Mouse (Mus musculus): ENCODE data around the gene Gm4307.
"Not testable (repeated sequence)": the region's sequence is repeated elsewhere in the genome, so short reads cannot be mapped to it uniquely, and the experiment has no call there.

Gene Gm4307

DNA sequence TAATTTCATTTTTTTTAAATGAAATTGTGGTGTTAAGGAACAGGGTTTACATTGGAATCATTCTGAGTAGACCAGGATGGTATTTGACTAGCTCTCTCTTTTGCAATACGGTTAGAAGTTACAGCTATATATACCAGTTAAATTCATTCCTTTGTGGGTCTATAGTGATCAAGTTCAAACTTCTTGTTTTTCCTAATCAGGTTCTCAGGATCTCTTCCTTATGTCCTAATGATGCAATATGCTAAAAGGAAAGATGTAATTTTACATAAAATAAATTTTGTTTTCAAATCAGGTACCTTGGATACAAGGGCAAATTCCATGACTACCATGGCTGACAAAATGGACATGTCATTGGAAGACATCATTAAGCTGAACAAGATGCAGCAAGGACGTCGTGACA lies at the start of gene Gm4307:
Gm4307 (plus strand) TSS at position 301 of the 400 bp plus-strand sequence.
- DNase-seq (ENCODE audit: low spot score), result not testable (repeated sequence)

DNA sequence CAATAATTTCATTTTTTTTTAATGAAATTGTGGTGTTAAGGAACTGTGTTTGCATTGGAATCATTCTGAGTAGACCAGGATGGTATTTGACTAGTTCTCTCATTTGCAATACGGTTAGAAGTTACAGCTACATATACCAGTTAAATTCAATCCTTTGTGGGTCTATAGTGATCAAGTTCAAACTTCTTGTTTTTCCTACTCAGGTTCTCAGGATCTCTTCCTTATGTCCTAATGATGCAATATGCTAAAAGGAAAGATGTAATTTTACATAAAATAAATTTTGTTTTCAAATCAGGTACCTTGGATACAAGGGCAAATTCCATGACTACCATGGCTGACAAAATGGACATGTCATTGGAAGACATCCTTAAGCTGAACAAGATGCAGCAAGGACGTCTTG lies 25.8 kb upstream of the Gm4307 start, which contains the start of gene Gm4301:
Gm4301 (plus strand) TSS at position 301 of the 400 bp plus-strand sequence.
- DNase-seq (ENCODE audit: low spot score), result not testable (repeated sequence)

DNA sequence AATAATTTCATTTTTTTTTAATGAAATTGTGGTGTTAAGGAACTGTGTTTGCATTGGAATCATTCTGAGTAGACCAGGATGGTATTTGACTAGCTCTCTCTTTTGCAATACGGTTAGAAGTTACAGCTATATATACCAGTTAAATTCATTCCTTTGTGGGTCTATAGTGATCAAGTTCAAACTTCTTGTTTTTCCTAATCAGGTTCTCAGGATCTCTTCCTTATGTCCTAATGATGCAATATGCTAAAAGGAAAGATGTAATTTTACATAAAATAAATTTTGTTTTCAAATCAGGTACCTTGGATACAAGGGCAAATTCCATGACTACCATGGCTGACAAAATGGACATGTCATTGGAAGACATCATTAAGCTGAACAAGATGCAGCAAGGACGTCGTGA lies 20.6 kb upstream of the Gm4307 start, which contains the start of gene Gm4302:
Gm4302 (plus strand) TSS at position 301 of the 400 bp plus-strand sequence.
- not testable (repeated sequence) for DNase-seq (ENCODE audit: low spot score)

DNA sequence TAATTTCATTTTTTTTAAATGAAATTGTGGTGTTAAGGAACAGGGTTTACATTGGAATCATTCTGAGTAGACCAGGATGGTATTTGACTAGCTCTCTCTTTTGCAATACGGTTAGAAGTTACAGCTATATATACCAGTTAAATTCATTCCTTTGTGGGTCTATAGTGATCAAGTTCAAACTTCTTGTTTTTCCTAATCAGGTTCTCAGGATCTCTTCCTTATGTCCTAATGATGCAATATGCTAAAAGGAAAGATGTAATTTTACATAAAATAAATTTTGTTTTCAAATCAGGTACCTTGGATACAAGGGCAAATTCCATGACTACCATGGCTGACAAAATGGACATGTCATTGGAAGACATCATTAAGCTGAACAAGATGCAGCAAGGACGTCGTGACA lies 15.5 kb upstream of the Gm4307 start, which contains the start of gene Gm4303:
Gm4303 (plus strand) TSS at position 301 of the 400 bp plus-strand sequence.
- not testable (repeated sequence) for DNase-seq (ENCODE audit: low spot score)

DNA sequence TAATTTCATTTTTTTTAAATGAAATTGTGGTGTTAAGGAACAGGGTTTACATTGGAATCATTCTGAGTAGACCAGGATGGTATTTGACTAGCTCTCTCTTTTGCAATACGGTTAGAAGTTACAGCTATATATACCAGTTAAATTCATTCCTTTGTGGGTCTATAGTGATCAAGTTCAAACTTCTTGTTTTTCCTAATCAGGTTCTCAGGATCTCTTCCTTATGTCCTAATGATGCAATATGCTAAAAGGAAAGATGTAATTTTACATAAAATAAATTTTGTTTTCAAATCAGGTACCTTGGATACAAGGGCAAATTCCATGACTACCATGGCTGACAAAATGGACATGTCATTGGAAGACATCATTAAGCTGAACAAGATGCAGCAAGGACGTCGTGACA lies 10.3 kb upstream of the Gm4307 start, which contains the start of gene Gm4305:
Gm4305 (plus strand) TSS at position 301 of the 400 bp plus-strand sequence.
- DNase-seq (ENCODE audit: low spot score), result not testable (repeated sequence)

DNA sequence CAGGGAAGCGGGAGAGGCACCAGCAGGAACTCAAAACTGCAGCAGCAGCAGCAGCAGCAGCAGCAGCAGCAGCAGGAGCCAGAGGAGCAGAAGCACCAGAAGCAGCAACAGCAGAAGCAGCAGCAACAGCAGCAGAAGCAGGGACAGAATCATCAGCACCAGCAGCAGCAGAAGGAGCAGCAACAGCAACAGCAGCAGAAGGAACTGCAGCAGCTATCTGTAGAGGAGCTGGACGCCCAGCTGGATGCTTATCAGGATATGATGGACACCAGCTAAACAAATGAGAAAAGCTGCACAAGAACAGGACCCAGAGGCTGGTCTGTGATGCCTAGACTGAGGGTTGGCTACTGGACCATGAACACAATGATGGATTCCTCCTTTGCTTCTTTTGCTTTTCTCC lies 4.3 kb upstream of the Gm4307 start:
- DNase-seq (ENCODE audit: low spot score), result not testable (repeated sequence)

DNA sequence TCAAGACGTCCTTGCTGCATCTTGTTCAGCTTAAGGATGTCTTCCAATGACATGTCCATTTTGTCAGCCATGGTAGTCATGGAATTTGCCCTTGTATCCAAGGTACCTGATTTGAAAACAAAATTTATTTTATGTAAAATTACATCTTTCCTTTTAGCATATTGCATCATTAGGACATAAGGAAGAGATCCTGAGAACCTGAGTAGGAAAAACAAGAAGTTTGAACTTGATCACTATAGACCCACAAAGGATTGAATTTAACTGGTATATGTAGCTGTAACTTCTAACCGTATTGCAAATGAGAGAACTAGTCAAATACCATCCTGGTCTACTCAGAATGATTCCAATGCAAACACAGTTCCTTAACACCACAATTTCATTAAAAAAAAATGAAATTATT lies 21.3 kb downstream of the Gm4307 start, which contains the start of gene Gm4312:
Gm4312 (minus strand) TSS at position 101 of the 400 bp plus-strand sequence.
- not testable (repeated sequence) for DNase-seq (ENCODE audit: low spot score)

DNA sequence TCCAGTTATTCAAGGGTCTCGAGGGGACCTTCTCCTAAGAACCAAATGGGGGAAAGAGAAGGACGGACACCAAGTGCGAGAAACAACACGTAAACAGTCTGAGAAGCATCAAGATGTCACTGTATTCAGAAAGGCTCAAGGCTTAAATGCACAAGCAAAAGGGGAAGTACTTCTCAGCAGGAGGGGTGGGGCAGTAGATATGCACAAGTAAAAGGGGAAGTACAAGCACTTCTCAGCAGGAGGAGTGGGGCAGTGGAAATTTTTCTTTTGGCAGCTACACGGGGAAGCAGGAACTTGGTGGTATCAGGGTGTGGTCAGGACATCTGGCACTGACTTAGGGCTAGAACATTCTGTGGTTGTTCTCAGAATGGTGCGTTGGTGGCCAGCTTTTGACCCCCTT lies 41.2 kb downstream of the Gm4307 start:
- not testable (repeated sequence) for DNase-seq (ENCODE audit: low spot score)
